Mouse (Mus musculus) embryonic fibroblast, embryonic 13.5 days (primary cell): ENCODE measurements around the gene S100a3. TPM values are rescaled to one million over a fixed set of nuclear protein-coding genes. Genes with fewer than 3 reads are reported as not detected.

Experiments
- H3K27ac ChIP-seq: 2 replicates; pipeline ENCODE4 v1.5.1; 2012; ENCODE audit warnings: low read length, control low read depth, inconsistent platforms; ENCODE audit not compliant: insufficient read depth
- H3K4me1 ChIP-seq: 2 replicates; pipeline ENCODE4 v1.6.1; 2011; ENCODE audit warnings: low read length; ENCODE audit not compliant: control insufficient read depth, insufficient read depth
- H3K4me3 ChIP-seq: 2 replicates; pipeline ENCODE4 v1.5.1; 2011; ENCODE audit warnings: mild to moderate bottlenecking, control low read depth, low read length; ENCODE audit not compliant: insufficient read depth
- CTCF ChIP-seq: IDR thresholded peaks from 2 replicates; pipeline ENCODE4 v1.5.1; 2011; ENCODE audit warnings: mild to moderate bottlenecking, control low read depth, low read length, moderate library complexity, borderline replicate concordance; ENCODE audit not compliant: insufficient read depth
- POLR2A ChIP-seq: IDR thresholded peaks from 2 replicates; pipeline ENCODE4 v1.6.1; 2011; ENCODE audit warnings: low read depth, mild to moderate bottlenecking, control low read depth, low read length, moderate library complexity
- polyA plus RNA-seq: library from polyadenylated mRNA; stranded (reverse); fragments of >200 nt; gene quantifications from 2 replicates; pipeline ENCODE4 v1.2.4, GENCODE M21; 2011; ENCODE audit warnings: low read depth; ENCODE audit not compliant: missing spikeins, insufficient read length

Gene S100a3
- polyA plus RNA-seq, 1 experiment: not detected

DNA sequence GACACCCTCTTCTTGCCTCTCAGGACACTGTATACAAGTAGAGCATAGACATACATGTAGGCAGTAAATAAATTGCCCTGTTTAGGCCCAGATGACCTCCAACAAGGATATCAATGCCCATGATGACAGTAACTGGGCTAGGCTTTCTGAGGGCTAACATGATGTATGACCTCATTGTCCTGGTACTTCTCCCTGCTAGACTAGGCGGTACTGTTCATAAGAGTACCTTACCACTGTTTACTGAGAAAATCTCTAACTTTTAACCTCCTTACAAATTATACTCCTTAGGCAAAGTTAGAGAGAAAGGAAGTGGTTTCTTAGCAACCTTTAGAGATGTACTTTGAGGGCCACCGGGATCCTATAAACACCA lies 10.0 kb upstream of the S100a3 start:
- TF ChIP-seq CTCF: no peak
- TF ChIP-seq POLR2A: no peak
- H3K4me1 ChIP-seq: peaks cover 9% of the 10 kb centered on the region
- H3K27ac ChIP-seq: peak overlapping the region; percentile 81
- no peak overlapping the region for H3K4me3 ChIP-seq

- Histone ChIP-seq H3K4me1 (peaks cover 9% of the 10 kb centered on the region), H3K4me3 (no peak overlapping the region), H3K27ac (no peak overlapping the region)
- TF ChIP-seq CTCF: no peak
- TF ChIP-seq POLR2A: no peak
Observed at GRCm38 (mm10) chr3:90552231-90552630, 8.1 kb upstream of the S100a3 start.

- peak overlapping the region; percentile 72; the same call in 1 of the 2 replicates for H3K27ac ChIP-seq
- no peak for TF ChIP-seq CTCF
- TF ChIP-seq POLR2A: no peak
Observed at GRCm38 (mm10) chr3:90555954-90556353, 4.4 kb upstream of the S100a3 start.

GRCm38 (mm10) chr3:90574691-90575090 lies 14.3 kb downstream of the S100a3 start:
- no peak for TF ChIP-seq POLR2A
- TF ChIP-seq CTCF: no peak
- H3K27ac ChIP-seq: peak overlapping the region; percentile 49
- no peak overlapping the region for H3K4me3 ChIP-seq
- H3K4me1 ChIP-seq: peaks cover 9% of the 10 kb centered on the region

More at GRCm38 (mm10) chr3:90555954-90556353, 4.4 kb upstream of the S100a3 start:
- Histone ChIP-seq H3K4me3 (no peak overlapping the region), H3K4me1 (no peaks in the 10 kb centered on the region)

- Histone ChIP-seq H3K27ac (peak overlapping the region; percentile 64; the same call in 1 of the 2 replicates), H3K4me1 (peaks cover 9% of the 10 kb centered on the region), H3K4me3 (no peak overlapping the region)
- TF ChIP-seq CTCF: no peak
- TF ChIP-seq POLR2A: no peak
Observed at GRCm38 (mm10) chr3:90575320-90575719, 14.9 kb downstream of the S100a3 start.

DNA sequence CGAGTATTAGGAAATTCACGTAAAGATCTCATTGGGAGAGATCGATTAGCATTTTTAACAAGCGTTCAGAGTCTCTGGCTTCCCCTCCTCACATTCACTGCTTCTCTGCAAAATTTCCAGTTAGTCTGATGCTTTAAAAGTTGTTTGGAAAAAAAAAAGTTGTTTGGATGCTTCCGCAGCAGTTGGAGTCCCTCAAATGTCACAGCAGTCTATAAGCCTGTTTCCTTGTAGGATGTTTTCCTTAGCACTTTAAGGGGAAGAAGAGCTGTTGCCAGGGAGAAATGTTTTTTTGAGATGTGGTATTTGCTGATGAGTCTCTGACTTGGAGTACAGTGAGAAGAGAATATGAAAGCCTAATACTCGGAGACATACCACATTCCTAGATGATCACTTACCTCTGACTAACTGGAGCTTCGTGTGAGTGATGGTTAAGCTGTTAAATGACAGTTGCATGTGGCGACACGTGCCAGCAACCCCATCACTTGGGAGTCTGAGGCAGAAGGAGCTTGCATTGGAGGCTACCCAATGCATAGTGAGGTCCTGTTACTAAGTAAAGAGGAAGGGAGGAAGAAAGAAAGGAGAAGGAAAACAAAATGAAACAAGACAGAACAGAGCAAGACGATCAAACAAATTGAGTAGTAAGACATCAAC lies 16.1 kb downstream of the S100a3 start:
- Histone ChIP-seq H3K27ac (no peak overlapping the region), H3K4me3 (no peak overlapping the region), H3K4me1 (peaks cover 9% of the 10 kb centered on the region)
- no peak for TF ChIP-seq CTCF

DNA sequence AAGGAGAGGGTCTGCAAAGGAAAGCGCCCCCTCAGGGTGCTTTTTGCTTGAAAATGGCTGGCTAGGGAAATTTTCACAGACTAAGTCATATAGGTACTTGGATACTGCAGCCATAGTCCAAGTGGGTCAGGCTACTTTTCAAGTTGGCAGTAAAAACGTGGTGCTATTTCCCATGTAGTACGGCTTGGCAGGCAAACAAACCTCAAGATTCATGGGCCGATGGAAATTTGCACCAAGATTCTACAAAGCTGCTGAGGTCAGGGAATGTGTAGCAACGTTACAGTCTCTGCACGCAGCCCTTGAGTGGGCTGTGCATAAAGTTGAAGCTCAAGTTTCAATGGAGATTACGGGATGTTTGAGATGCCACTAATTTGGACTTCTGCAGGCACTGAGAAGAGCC lies 19.1 kb downstream of the S100a3 start:
- Histone ChIP-seq H3K27ac (0 out of 2 replicates have a peak overlapping the region, but pooled peaks have one; percentile 13), H3K4me1 (peaks cover 9% of the 10 kb centered on the region), H3K4me3 (no peak overlapping the region)
- no peak for TF ChIP-seq CTCF
- no peak for TF ChIP-seq POLR2A

DNA sequence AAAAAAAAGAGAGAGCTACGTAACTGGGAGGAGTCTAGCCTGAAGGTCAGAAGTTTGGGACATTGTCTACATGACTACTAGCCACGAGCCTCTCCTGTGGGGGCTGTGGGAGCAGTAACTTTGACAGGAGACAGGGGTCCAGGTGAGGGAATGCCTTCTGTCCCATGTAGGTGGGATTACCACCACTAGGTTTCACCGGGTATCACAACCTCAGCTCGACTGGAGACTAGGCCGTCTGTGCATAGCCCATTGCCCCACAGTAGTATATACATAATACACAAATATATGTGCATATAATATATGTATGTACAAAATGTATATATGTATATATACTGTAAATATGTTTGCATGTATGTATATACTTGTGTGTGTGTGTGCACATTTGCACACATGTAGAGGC lies 20.8 kb downstream of the S100a3 start:
- peaks cover 8% of the 10 kb centered on the region for H3K4me1 ChIP-seq
- H3K4me3 ChIP-seq: no peak overlapping the region
- H3K27ac ChIP-seq: no peak overlapping the region
- TF ChIP-seq POLR2A (no peak), CTCF (no peak)

GRCm38 (mm10) chr3:90582156-90582555 lies 21.8 kb downstream of the S100a3 start:
- H3K4me3 ChIP-seq: no peak overlapping the region
- TF ChIP-seq POLR2A: no peak
- TF ChIP-seq CTCF: no peak
- H3K27ac ChIP-seq: no peak overlapping the region
- H3K4me1 ChIP-seq: peaks cover 9% of the 10 kb centered on the region

DNA sequence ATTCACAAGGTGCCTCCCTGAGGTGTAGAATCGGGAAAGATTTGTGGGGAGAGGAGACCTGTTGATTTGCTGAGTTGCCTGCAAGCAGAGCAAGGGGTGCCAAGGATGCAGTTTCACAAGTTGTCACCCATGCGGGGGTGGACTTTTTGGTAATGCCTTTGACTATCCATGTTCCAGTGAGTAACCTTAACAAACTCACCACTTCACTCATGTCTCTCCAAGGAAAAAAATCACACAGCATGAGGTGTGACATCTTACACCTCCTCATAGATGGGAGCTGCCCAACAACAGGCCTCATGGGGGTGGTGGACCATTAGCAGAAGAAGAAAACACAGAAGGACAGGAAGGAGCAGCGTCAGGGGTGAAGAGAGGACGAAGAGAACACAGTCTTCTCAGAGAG lies 22.2 kb downstream of the S100a3 start:
- peaks cover 12% of the 10 kb centered on the region for H3K4me1 ChIP-seq
- no peak overlapping the region for H3K4me3 ChIP-seq
- TF ChIP-seq CTCF: no peak
- no peak for TF ChIP-seq POLR2A
- H3K27ac ChIP-seq: no peak overlapping the region
